Comparison of ENCODE assay signal across 23 mouse cellular contexts in genomic region chr8:90830980-90831379, GRCm38 (mm10). TPM values are rescaled to one million over a fixed set of nuclear protein-coding genes. Genes with fewer than 3 reads are reported as not detected.
A peak's percentile ranks its signal among the peaks of the same experiment; 100 is the strongest.
DNase-seq lines count a peak whose midpoint lies in the region; ATAC-seq and TF ChIP-seq lines count a peak whose summit lies in the region.
"Had no signal": no experiment of that assay in that cellular context is flagged by ENCODE, and none has a peak within 500 bp of the region (broad histone marks: within the 10 kb centered on the region; RNA-seq: fewer than 3 reads in every experiment).

No protein-coding gene starts in this region.

- peak; percentile 57 for ATAC-seq in inflammation-experienced regulatory T-cells, adult 6 months
- ATAC-seq: forebrain, embryonic 15.5 days; hindbrain, postnatal 0 days had no signal

- TF ChIP-seq POLR2A in heart, adult 2 months (IDR thresholded peaks at IDR 0.05; ENCODE audit: insufficient read depth, low read depth, low read length) = no peak
- TF ChIP-seq POLR2A in ES-Bruce4 (IDR thresholded peaks at IDR 0.05; ENCODE audit: insufficient read depth, low read length) = no peak

- H3K9ac ChIP-seq in heart, adult 2 months (ENCODE audit: low read depth, low read length) = no peak overlapping the region
- H3K9ac ChIP-seq in ES-Bruce4 (ENCODE audit: low read depth, poor library complexity, severe bottlenecking) = peak overlapping the region; percentile 4; the same call in 1 of the 2 replicates
- H3K9ac ChIP-seq: forebrain, embryonic 15.5 days; limb, embryonic 15.5 days; lung, embryonic 15.5 days; midbrain, embryonic 12.5 days; neural tube, embryonic 15.5 days had no signal

- WGBS in heart, adult 2 months = 36% methylated on average over 8 of the region's 8 CpGs
- 75% methylated on average over 8 of the region's 8 CpGs for whole genome bisulfite sequencing in forebrain, embryonic 10.5 days

- no peak overlapping the region for H3K4me3 ChIP-seq in heart, adult 2 months
- H3K4me3 ChIP-seq in ES-Bruce4 (ENCODE audit: low read depth, low read length) = peak overlapping the region; percentile 46
- no peak overlapping the region for H3K4me3 ChIP-seq in forebrain, embryonic 10.5 days
- H3K4me3 ChIP-seq: forebrain, embryonic 15.5 days; limb, embryonic 15.5 days; lung, embryonic 15.5 days; midbrain, embryonic 12.5 days; neural tube, embryonic 15.5 days had no signal

- no peaks in the 10 kb centered on the region for H3K36me3 ChIP-seq in heart, adult 2 months (ENCODE audit: control insufficient read depth, insufficient read depth, low read length)
- no peaks in the 10 kb centered on the region; the same call in 1 of the 2 replicates for H3K36me3 ChIP-seq in ES-Bruce4 (ENCODE audit: control insufficient read depth, insufficient read depth, low read length, poor library complexity, severe bottlenecking)
- no peaks in the 10 kb centered on the region for H3K36me3 ChIP-seq in forebrain, embryonic 10.5 days (replicated peaks)
- H3K36me3 ChIP-seq: forebrain, embryonic 15.5 days; limb, embryonic 15.5 days; lung, embryonic 15.5 days; midbrain, embryonic 12.5 days; neural tube, embryonic 15.5 days had no signal

- peaks cover 2% of the 10 kb centered on the region; the same call in 1 of the 2 replicates for H3K79me2 ChIP-seq in heart, adult 2 months (replicated peaks; ENCODE audit: control insufficient read depth, insufficient read depth, low read length)

- peak overlapping the region; percentile 21 for H3K27ac ChIP-seq in heart, adult 2 months
- peak overlapping the region; percentile 91 for H3K27ac ChIP-seq in ES-Bruce4 (ENCODE audit: insufficient read depth, low read length)
- no peak overlapping the region for H3K27ac ChIP-seq in forebrain, embryonic 10.5 days
- H3K27ac ChIP-seq: forebrain, embryonic 15.5 days; hindbrain, postnatal 0 days; limb, embryonic 15.5 days; lung, embryonic 15.5 days; macrophage; midbrain, embryonic 12.5 days; neural tube, embryonic 15.5 days had no signal

- H3K4me1 ChIP-seq in heart, adult 2 months (ENCODE audit: control insufficient read depth, insufficient read depth, low read length) = peaks cover 18% of the 10 kb centered on the region
- H3K4me1 ChIP-seq in ES-Bruce4 (ENCODE audit: control insufficient read depth, insufficient read depth, low read length) = peaks cover 9% of the 10 kb centered on the region
- peaks cover 42% of the 10 kb centered on the region for H3K4me1 ChIP-seq in forebrain, embryonic 10.5 days

- TF ChIP-seq EP300 in heart, adult 2 months (IDR thresholded peaks at IDR 0.05; ENCODE audit: insufficient read depth, low read depth, low read length) = no peak
- TF ChIP-seq EP300 in ES-Bruce4 (IDR thresholded peaks at IDR 0.05; ENCODE audit: insufficient read depth, low read depth, low read length) = peak; percentile 99

- TF ChIP-seq CTCF in heart, adult 2 months (IDR thresholded peaks at IDR 0.05) = no peak
- TF ChIP-seq CTCF in ES-Bruce4 (IDR thresholded peaks at IDR 0.05; ENCODE audit: low read depth, low read length) = no peak

- no peaks in the 10 kb centered on the region for H3K9me3 ChIP-seq in ES-Bruce4 (replicated peaks; ENCODE audit: control insufficient read depth, insufficient read depth, low read length, poor library complexity, severe bottlenecking)
- H3K9me3 ChIP-seq in forebrain, embryonic 10.5 days = no peaks in the 10 kb centered on the region
- H3K9me3 ChIP-seq: forebrain, embryonic 15.5 days; limb, embryonic 15.5 days; lung, embryonic 15.5 days; midbrain, embryonic 12.5 days; neural tube, embryonic 15.5 days had no signal

- no peak for DNase-seq in heart, adult 2 months
- DNase-seq in heart, postnatal 36 days = no peak
- peak; percentile 54 for DNase-seq in A20 (ENCODE audit: low read depth, low spot score)
- no peak for DNase-seq in thymus, postnatal 0 days (ENCODE audit: low spot score)
- DNase-seq in ovary, postnatal 14 days (ENCODE audit: low spot score) = no peak
- no peak for DNase-seq in forebrain, embryonic 10.5 days (ENCODE audit: extremely low spot score, low spot score)
- DNase-seq: cerebellum, postnatal 10 days; embryo, embryonic 11 days; kidney, adult 2 months; thymus, postnatal 36 days had no signal

- intact Hi-C loops in heart, adult 2 months (cut with DNase I) = no loop called here
- intact Hi-C loops in heart, postnatal 36 days (cut with DNase I) = loop anchor here (1.0 kb wide), 1 partner anchor 38 kb away; no protein-coding TSS in a partner anchor

- H3K27me3 ChIP-seq in heart, adult 2 months (ENCODE audit: control insufficient read depth, insufficient read depth, low read length) = no peaks in the 10 kb centered on the region
- no peaks in the 10 kb centered on the region for H3K27me3 ChIP-seq in ES-Bruce4 (ENCODE audit: control insufficient read depth, insufficient read depth, low read length, poor library complexity, severe bottlenecking)
- H3K27me3 ChIP-seq in forebrain, embryonic 10.5 days (ENCODE audit: poor library complexity, severe bottlenecking) = peaks cover 4% of the 10 kb centered on the region; the same call in 1 of the 2 replicates
- H3K27me3 ChIP-seq: forebrain, embryonic 15.5 days; limb, embryonic 15.5 days; lung, embryonic 15.5 days; midbrain, embryonic 12.5 days; neural tube, embryonic 15.5 days had no signal

RNA-seq across cellular contexts. Expression of gene Chd9, which starts 2.8 kb away (rescaled TPM):
- total RNA-seq in heart, adult 2 months (2021) = 10 to 100 TPM; 43.5 to 49.7 TPM
- 54.4 and 54.6 TPM in 2 replicates for polyA plus RNA-seq in heart, adult 2 months (2012; rRNA removed)
- total RNA-seq in heart, postnatal 36 days (2021) = 10 to 100 TPM; 46.8 to 49.4 TPM
- 67.7 and 71.6 TPM in 2 replicates for polyA plus RNA-seq in ES-Bruce4 (2011; ENCODE audit: insufficient read depth, insufficient read length, low read depth, missing spikeins)
- 100 to 1,000 TPM in 2 of 3 experiments, 10 to 100 TPM in 1; 77.2 to 213 (median 144) TPM for polyA plus RNA-seq in inflammation-experienced regulatory T-cells, adult 6 months (2017; shearing (Covaris generic))
- 148 and 160 TPM in 2 replicates for polyA plus RNA-seq in thymus, postnatal 0 days (2015; fragmentation: Nextera tagmentation; extraction: Ambion mirVana)
- 28.4 and 33.4 TPM in 2 replicates for polyA plus RNA-seq in forebrain, embryonic 10.5 days (2016; fragmentation: Nextera tagmentation; extraction: Ambion mirVana)

RNA-seq across cellular contexts. Expression of gene Gm19935, which starts 13.8 kb away (rescaled TPM):
- total RNA-seq in heart, adult 2 months (2021) = not detected
- polyA plus RNA-seq in heart, adult 2 months (2012; rRNA removed) = 1.2 TPM in 1 of 2 replicates, not detected in the other
- not detected for total RNA-seq in heart, postnatal 36 days (2021)
- polyA plus RNA-seq in ES-Bruce4 (2011; ENCODE audit: insufficient read depth, insufficient read length, low read depth, missing spikeins) = not detected in 2 replicates
- not detected for polyA plus RNA-seq in inflammation-experienced regulatory T-cells, adult 6 months (2017; shearing (Covaris generic))
- 0.44 and 0.52 TPM in 2 replicates for polyA plus RNA-seq in thymus, postnatal 0 days (2015; fragmentation: Nextera tagmentation; extraction: Ambion mirVana)
- polyA plus RNA-seq in forebrain, embryonic 10.5 days (2016; fragmentation: Nextera tagmentation; extraction: Ambion mirVana) = not detected in 2 replicates
- total RNA-seq: adrenal gland, postnatal 4 days; hematopoietic stem cell, adult 5-6 weeks had no signal
- polyA plus RNA-seq: heart, embryonic 14.5 days; limb, embryonic 15.5 days; macrophage; midbrain, embryonic 12.5 days; small intestine, adult 2 months had no signal
